Mouse (Mus musculus) kidney, adult 10 weeks (tissue): Measurements from ENCODE around the gene Mepce. TPM values are rescaled to one million over a fixed set of nuclear protein-coding genes. Genes with fewer than 3 reads are reported as not detected.

Experiments
- polyA plus RNA-seq: library from polyadenylated mRNA; stranded (reverse); fragments of 350-450 nt; fragmentation: Illumina TruSeq; extraction: RNeasy Lipid Tissue Mini Kit (QIAGEN cat#74804); gene quantifications from one replicate; pipeline ENCODE4 v1.2.3, GENCODE M21; 2014; ENCODE audit warnings: low read depth, low replicate concordance

The Mepce gene
- polyA plus RNA-seq, result 8.0 TPM

GRCm38 (mm10) chr5:137787151-137787928 lies at the start of gene Mepce, which contains the start of gene Zcwpw1:
Gene Mepce, minus strand, starts transcription at chr5:137787655.
Gene Zcwpw1, plus strand, starts transcription at chr5:137787798.

GRCm38 (mm10) chr5:137835966-137836520 lies 48.6 kb upstream of the Mepce start, which contains the start of gene Pilra:
Gene Pilra, minus strand, starts transcription at chr5:137836281.

GRCm38 (mm10) chr5:137778635-137779034 lies 8.8 kb downstream of the Mepce start, which contains the start of gene Ppp1r35:
Gene Ppp1r35, plus strand, starts transcription at chr5:137778849.

GRCm38 (mm10) chr5:137745214-137746171 lies 42.0 kb downstream of the Mepce start, which contains the start of gene Tsc22d4:
Gene Tsc22d4, plus strand, starts transcription at chr5:137745730.

GRCm38 (mm10) chr5:137741023-137741931 lies 46.2 kb downstream of the Mepce start, which contains the start of gene Nyap1:
Gene Nyap1, minus strand, starts transcription at chr5:137741607.

Other genes with a start within 250 kb of the Mepce start
- gene Actl6b, start 234.1 kb downstream of the Mepce start, polyA plus RNA-seq, result not detected
- gene Tfr2, start 217.8 kb downstream of the Mepce start, polyA plus RNA-seq, result not detected
- not detected for gene Mospd3, start 186.6 kb downstream of the Mepce start, polyA plus RNA-seq
- gene Pcolce, start 173.9 kb downstream of the Mepce start, polyA plus RNA-seq, result 7.1 TPM
- not detected for gene Fbxo24, start 158.7 kb downstream of the Mepce start, polyA plus RNA-seq
- gene Lrch4, start 158.5 kb downstream of the Mepce start, polyA plus RNA-seq, result 0.85 TPM
- gene Gm20605, start 158.5 kb downstream of the Mepce start, polyA plus RNA-seq, result not detected
- not detected for gene Sap25, start 146.3 kb downstream of the Mepce start, polyA plus RNA-seq
- gene Irs3, start 141.9 kb downstream of the Mepce start, polyA plus RNA-seq, result not detected
- 11.3 TPM for gene Agfg2, start 102.9 kb downstream of the Mepce start, polyA plus RNA-seq
- gene Nyap1, start 46.0 kb downstream of the Mepce start, polyA plus RNA-seq, result 0.16 TPM
- 0.36 TPM for gene Tsc22d4, start 41.9 kb downstream of the Mepce start, polyA plus RNA-seq
- gene Ppp1r35, start 8.8 kb downstream of the Mepce start, polyA plus RNA-seq, result not detected
- 5.1 TPM for gene Zcwpw1, start 143 bp upstream of the Mepce start, polyA plus RNA-seq
- gene Pilra, start 48.6 kb upstream of the Mepce start, polyA plus RNA-seq, result not detected
- 0.65 TPM for gene Pilrb1, start 70.5 kb upstream of the Mepce start, polyA plus RNA-seq
- gene Pilrb2, start 84.2 kb upstream of the Mepce start, polyA plus RNA-seq, result not detected
- gene Cyp3a13, start 134.0 kb upstream of the Mepce start, polyA plus RNA-seq, result 1.7 TPM
- gene Gjc3, start 175.4 kb upstream of the Mepce start, polyA plus RNA-seq, result not detected
- 14.1 TPM for gene Azgp1, start 193.9 kb upstream of the Mepce start, polyA plus RNA-seq
- gene Smok3a, start 233.6 kb upstream of the Mepce start, polyA plus RNA-seq, result not detected
- not detected for gene Smok3b, start 233.8 kb upstream of the Mepce start, polyA plus RNA-seq